Mouse (Mus musculus) activated CD4-positive, CD25-positive, alpha-beta regulatory T cell, adult 4 months (primary cell): ENCODE measurements around the gene Cct8. TPM values are rescaled to one million over a fixed set of nuclear protein-coding genes. Genes with fewer than 3 reads are reported as not detected.
"Not testable (repeated sequence)": the region's sequence is repeated elsewhere in the genome, so short reads cannot be mapped to it uniquely, and the experiment has no call there.

Source experiments
- ATAC-seq: one replicate; pipeline ENCODE4 v1.8.0; 2017
- polyA plus RNA-seq, 2 experiments: library from polyadenylated mRNA; unstranded; fragments of 100-300 nt; shearing (Covaris generic); gene quantifications; one replicate each; pipeline ENCODE4 v1.2.1; 2017

Cct8 gene
- 100 to 1,000 TPM; 413 to 466 TPM for polyA plus RNA-seq

GRCm38 (mm10) chr16:87495716-87496447, at the start of gene Cct8:
TSS of gene Cct8 (minus strand) at chr16:87495873.
- peak; percentile 98 for ATAC-seq

- ATAC-seq = no peak
Observed at GRCm38 (mm10) chr16:87528755-87529154, 33.1 kb upstream of the Cct8 start.

- no peak for ATAC-seq
Observed at GRCm38 (mm10) chr16:87527553-87528249, 32.0 kb upstream of the Cct8 start.

GRCm38 (mm10) chr16:87524228-87524627, 28.6 kb upstream of the Cct8 start:
- no peak for ATAC-seq

GRCm38 (mm10) chr16:87512331-87512730, 16.7 kb upstream of the Cct8 start:
- no peak for ATAC-seq

- no peak for ATAC-seq
Observed at GRCm38 (mm10) chr16:87511706-87512105, 16.0 kb upstream of the Cct8 start.

GRCm38 (mm10) chr16:87501304-87502078, 5.8 kb upstream of the Cct8 start:
- no peak for ATAC-seq

- no peak for ATAC-seq
Observed at GRCm38 (mm10) chr16:87499556-87499955, 3.9 kb upstream of the Cct8 start.

GRCm38 (mm10) chr16:87497171-87497570, 1.5 kb upstream of the Cct8 start:
- no peak for ATAC-seq

GRCm38 (mm10) chr16:87496728-87497127, 1.1 kb upstream of the Cct8 start:
- ATAC-seq = no peak

- no peak for ATAC-seq
Observed at GRCm38 (mm10) chr16:87494955-87495655, 568 bp downstream of the Cct8 start.

GRCm38 (mm10) chr16:87492191-87492792, 3.4 kb downstream of the Cct8 start:
- not testable (repeated sequence) for ATAC-seq

- no peak for ATAC-seq
Observed at GRCm38 (mm10) chr16:87488605-87489004, 7.1 kb downstream of the Cct8 start.

GRCm38 (mm10) chr16:87486739-87487138, 8.9 kb downstream of the Cct8 start:
- no peak for ATAC-seq

- ATAC-seq = no peak
Observed at GRCm38 (mm10) chr16:87484367-87484766, 11.3 kb downstream of the Cct8 start.

GRCm38 (mm10) chr16:87470579-87470978, 25.1 kb downstream of the Cct8 start:
- ATAC-seq = no peak

- ATAC-seq = no peak
Observed at GRCm38 (mm10) chr16:87458752-87459151, 36.9 kb downstream of the Cct8 start.

- ATAC-seq = peak; percentile 74
Observed at GRCm38 (mm10) chr16:87455180-87455611, 40.5 kb downstream of the Cct8 start.

GRCm38 (mm10) chr16:87454419-87455179, 41.1 kb downstream of the Cct8 start, which contains the start of gene Usp16:
TSS of gene Usp16 (plus strand) at chr16:87454703.
- ATAC-seq = peak; percentile 92

GRCm38 (mm10) chr16:87453226-87453625, 42.4 kb downstream of the Cct8 start:
- ATAC-seq = no peak

- ATAC-seq = no peak
Observed at GRCm38 (mm10) chr16:87445528-87445927, 50.1 kb downstream of the Cct8 start.
